Mouse (Mus musculus): Measurements from ENCODE around the gene Ankrd63.
"Not testable (repeated sequence)": the region's sequence is repeated elsewhere in the genome, so short reads cannot be mapped to it uniquely, and the experiment has no call there.

The Ankrd63 gene

DNA sequence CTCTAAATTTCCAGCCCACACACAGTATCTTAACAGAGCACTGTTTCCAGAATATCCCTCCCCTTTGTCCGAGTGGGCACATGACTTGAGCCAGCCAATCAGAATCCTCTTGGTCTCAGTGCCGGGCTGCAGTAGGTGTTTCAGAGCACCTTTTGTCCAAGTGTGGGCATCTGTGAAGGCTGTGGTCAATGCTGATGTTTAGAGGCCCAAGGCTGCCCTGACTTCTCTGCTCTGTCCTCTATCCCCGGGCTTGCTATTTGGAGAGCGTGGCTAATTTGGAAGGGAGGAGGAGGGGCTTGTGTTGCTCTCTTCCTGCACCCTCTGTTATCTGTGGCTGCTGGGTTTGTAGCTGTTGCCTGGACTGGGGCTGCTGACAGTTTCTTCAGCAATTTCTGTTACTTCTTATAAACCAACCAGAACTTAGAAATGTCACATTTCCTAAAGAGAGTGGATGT, 43.7 kb downstream of the Ankrd63 start:
- DNase-seq (ENCODE audit: low spot score) = peak; percentile 36

DNA sequence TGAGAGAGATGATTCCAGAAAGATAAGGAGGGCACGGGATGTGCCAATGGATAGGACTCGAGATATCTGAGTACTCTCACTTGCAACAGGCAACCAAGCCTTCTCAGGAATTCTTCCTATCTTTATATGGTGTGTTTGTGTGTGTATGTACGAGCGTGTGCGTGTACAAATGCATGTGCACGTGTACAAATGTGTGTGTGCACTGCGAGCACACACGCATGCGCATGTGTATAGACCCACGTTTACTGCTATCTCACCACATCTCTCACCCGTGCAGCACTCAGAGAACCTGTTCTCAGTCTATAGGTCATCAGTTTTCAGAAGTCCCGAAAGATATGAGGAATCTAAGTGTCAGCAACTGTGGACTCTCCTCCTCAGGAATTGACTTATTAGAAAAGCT, 44.3 kb downstream of the Ankrd63 start:
- no peak for DNase-seq (ENCODE audit: low spot score)

DNA sequence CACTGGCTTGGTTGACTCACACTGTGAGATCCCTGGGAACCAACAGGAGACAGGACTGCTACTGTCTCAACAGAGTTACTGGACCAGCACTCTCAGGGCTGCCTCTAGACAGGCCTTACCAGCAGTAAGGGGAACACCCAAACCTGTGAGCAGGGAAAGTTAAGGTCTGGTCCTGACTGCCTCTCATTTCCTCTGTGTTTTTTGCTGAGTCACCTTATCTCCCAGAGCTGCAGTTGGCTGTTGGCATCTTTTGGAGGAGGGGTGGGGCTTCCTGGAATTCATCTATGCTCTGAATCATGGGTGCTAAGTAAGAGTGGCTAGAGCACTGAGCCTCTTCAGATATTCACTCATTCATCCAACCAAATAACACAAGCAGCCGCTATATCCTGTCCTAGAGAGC, 44.7 kb downstream of the Ankrd63 start:
- DNase-seq (ENCODE audit: low spot score) = peak; percentile 25

DNA sequence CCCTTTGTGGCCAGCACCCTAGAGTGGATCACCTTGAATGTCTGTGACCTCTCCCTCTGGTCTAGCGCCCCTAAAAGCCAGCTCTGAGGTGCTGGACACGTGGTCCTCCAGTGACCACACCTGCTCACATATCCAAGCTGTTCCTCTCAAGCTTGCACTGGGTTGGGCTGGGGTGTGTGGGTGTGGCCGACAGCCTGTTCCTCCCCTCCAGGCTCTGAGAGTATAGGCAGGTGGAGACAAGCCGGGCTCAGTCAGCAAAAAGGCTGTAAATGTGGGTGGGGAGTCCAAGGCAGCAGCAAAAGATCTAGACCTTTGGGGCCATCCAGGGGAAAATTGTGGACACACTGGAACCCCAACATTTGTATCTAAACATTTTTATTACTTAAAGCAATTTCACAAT, 45.3 kb downstream of the Ankrd63 start:
- DNase-seq (ENCODE audit: low spot score) = no peak

DNA sequence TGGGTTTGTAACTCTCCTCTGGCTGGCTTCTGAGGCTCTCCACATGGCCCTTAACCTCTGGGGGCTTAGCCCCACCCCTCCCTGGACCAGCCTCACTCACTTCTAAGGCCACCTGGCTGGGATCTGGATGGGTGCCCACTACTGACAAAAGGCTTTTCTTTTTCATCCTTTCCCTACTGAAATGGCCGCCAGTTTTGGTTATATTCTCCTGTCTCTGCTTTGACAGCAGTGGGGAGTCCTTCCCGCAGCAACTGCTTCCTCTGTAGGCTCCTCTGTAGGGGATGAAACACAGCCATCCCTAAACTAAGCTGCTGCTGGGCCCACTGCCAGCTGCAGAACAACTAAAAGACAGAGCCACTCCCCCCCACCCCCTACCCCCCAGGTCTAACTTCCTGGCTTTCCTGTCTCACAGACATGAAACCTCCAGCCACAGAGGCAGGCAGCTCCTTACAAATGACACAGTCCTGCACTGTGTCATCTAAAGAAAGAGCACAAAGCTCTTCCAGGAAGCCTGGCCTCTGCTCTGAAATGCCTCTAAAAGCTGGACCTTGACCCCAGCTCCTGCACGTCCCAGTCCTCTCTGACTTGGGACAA, 47.0 kb downstream of the Ankrd63 start:
- no peak for DNase-seq (ENCODE audit: low spot score)

DNA sequence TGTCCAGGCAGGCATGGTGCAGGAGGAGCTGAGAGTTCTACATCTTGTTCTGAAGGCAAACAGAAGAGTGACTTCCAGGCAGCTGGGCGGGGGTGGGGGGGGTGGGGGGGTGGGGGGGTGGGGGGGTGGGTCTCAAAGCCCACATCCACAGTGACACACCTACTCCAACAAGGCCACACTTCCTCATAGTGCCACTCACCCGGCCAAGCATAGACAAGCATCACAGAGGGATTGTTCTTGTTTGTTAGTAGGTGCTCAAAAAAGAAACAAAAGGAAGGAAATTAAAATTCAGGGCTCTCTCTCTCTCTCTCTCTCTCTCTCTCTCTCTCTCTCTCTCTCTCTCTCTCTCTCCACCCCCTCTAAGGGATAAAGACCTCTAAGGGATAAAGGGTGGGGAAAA, 53.1 kb downstream of the Ankrd63 start:
- not testable (repeated sequence) for DNase-seq (ENCODE audit: low spot score)

All from testis, postnatal 14 days (tissue).